Mouse (Mus musculus): ENCODE measurements at regions not wholly inside any gene's neighbourhood (a gene's known extent, or its start where the extent isn't known, plus 50 kb on each side); places are given as distances from the start of the nearest gene placed in this dataset.

- peak overlapping the region; percentile 10 for H3K27ac ChIP-seq (replicated peaks; ENCODE audit: low read depth, low read length)
- H3K4me3 ChIP-seq (ENCODE audit: insufficient read depth, low read depth, low read length) = no peak overlapping the region
- peaks cover 26% of the 10 kb centered on the region for H3K4me1 ChIP-seq (ENCODE audit: control insufficient read depth, insufficient read depth, insufficient read length, low read length)
Measured at GRCm38 (mm10) chr3:37934236-37934635, 209.9 kb upstream of the Gm5148 start.

GRCm38 (mm10) chr3:37928731-37929130 is 204.4 kb upstream of the Gm5148 start:
- H3K27ac ChIP-seq (replicated peaks; ENCODE audit: low read depth, low read length) = no peak overlapping the region
- H3K4me3 ChIP-seq (ENCODE audit: insufficient read depth, low read depth, low read length) = no peak overlapping the region

GRCm38 (mm10) chr3:37919450-37920156 is 195.3 kb upstream of the Gm5148 start:
- H3K4me3 ChIP-seq (ENCODE audit: insufficient read depth, low read depth, low read length) = no peak overlapping the region
- H3K4me1 ChIP-seq (ENCODE audit: control insufficient read depth, insufficient read depth, insufficient read length, low read length) = peaks cover 7% of the 10 kb centered on the region
- H3K27ac ChIP-seq (replicated peaks; ENCODE audit: low read depth, low read length) = no peak overlapping the region

More at GRCm38 (mm10) chr3:37928731-37929130, 204.4 kb upstream of the Gm5148 start:
- H3K4me1 ChIP-seq (ENCODE audit: control insufficient read depth, insufficient read depth, insufficient read length, low read length) = peaks cover 2% of the 10 kb centered on the region; the same call in 1 of the 2 replicates

GRCm38 (mm10) chr3:37916786-37917479 is 192.6 kb upstream of the Gm5148 start:
- H3K4me3 ChIP-seq (ENCODE audit: insufficient read depth, low read depth, low read length) = no peak overlapping the region
- peak overlapping the region; percentile 74 for H3K27ac ChIP-seq (replicated peaks; ENCODE audit: low read depth, low read length)
- peaks cover 7% of the 10 kb centered on the region for H3K4me1 ChIP-seq (ENCODE audit: control insufficient read depth, insufficient read depth, insufficient read length, low read length)

GRCm38 (mm10) chr3:37916281-37916680 is 192.0 kb upstream of the Gm5148 start:
- Histone ChIP-seq H3K4me1 (ENCODE audit: control insufficient read depth, insufficient read depth, insufficient read length, low read length) (peaks cover 7% of the 10 kb centered on the region), H3K27ac (replicated peaks; ENCODE audit: low read depth, low read length) (peak overlapping the region; percentile 50)

GRCm38 (mm10) chr3:37915673-37916072 is 191.4 kb upstream of the Gm5148 start:
- H3K4me1 ChIP-seq (ENCODE audit: control insufficient read depth, insufficient read depth, insufficient read length, low read length) = peaks cover 7% of the 10 kb centered on the region
- no peak overlapping the region for H3K4me3 ChIP-seq (ENCODE audit: insufficient read depth, low read depth, low read length)
- H3K27ac ChIP-seq (replicated peaks; ENCODE audit: low read depth, low read length) = peak overlapping the region; percentile 50; the same call in 1 of the 2 replicates

More at GRCm38 (mm10) chr3:37916281-37916680, 192.0 kb upstream of the Gm5148 start:
- no peak overlapping the region for H3K4me3 ChIP-seq (ENCODE audit: insufficient read depth, low read depth, low read length)

GRCm38 (mm10) chr3:37914136-37914535 is 189.8 kb upstream of the Gm5148 start:
- Histone ChIP-seq H3K27ac (replicated peaks; ENCODE audit: low read depth, low read length) (no peak overlapping the region), H3K4me3 (ENCODE audit: insufficient read depth, low read depth, low read length) (no peak overlapping the region), H3K4me1 (ENCODE audit: control insufficient read depth, insufficient read depth, insufficient read length, low read length) (peaks cover 9% of the 10 kb centered on the region)

- H3K4me3 ChIP-seq (ENCODE audit: insufficient read depth, low read depth, low read length) = no peak overlapping the region
- 0 out of 2 replicates have a peak overlapping the region, but pooled peaks have one; percentile 47 for H3K27ac ChIP-seq (replicated peaks; ENCODE audit: low read depth, low read length)
- peaks cover 19% of the 10 kb centered on the region for H3K4me1 ChIP-seq (ENCODE audit: control insufficient read depth, insufficient read depth, insufficient read length, low read length)
Measured at GRCm38 (mm10) chr3:37909821-37910220, 185.5 kb upstream of the Gm5148 start.

GRCm38 (mm10) chr3:37909008-37909407 is 184.7 kb upstream of the Gm5148 start:
- Histone ChIP-seq H3K4me3 (ENCODE audit: insufficient read depth, low read depth, low read length) (no peak overlapping the region), H3K4me1 (ENCODE audit: control insufficient read depth, insufficient read depth, insufficient read length, low read length) (peaks cover 19% of the 10 kb centered on the region), H3K27ac (replicated peaks; ENCODE audit: low read depth, low read length) (no peak overlapping the region)

GRCm38 (mm10) chr3:37908456-37908855 is 184.2 kb upstream of the Gm5148 start:
- peaks cover 19% of the 10 kb centered on the region for H3K4me1 ChIP-seq (ENCODE audit: control insufficient read depth, insufficient read depth, insufficient read length, low read length)
- H3K4me3 ChIP-seq (ENCODE audit: insufficient read depth, low read depth, low read length) = no peak overlapping the region
- no peak overlapping the region for H3K27ac ChIP-seq (replicated peaks; ENCODE audit: low read depth, low read length)

GRCm38 (mm10) chr3:37907432-37908088 is 183.3 kb upstream of the Gm5148 start:
- Histone ChIP-seq H3K27ac (replicated peaks; ENCODE audit: low read depth, low read length) (no peak overlapping the region; the same call in 1 of the 2 replicates), H3K4me3 (ENCODE audit: insufficient read depth, low read depth, low read length) (no peak overlapping the region), H3K4me1 (ENCODE audit: control insufficient read depth, insufficient read depth, insufficient read length, low read length) (peaks cover 22% of the 10 kb centered on the region)

GRCm38 (mm10) chr3:37906806-37907251 is 182.5 kb upstream of the Gm5148 start:
- H3K27ac ChIP-seq (replicated peaks; ENCODE audit: low read depth, low read length) = no peak overlapping the region
- H3K4me1 ChIP-seq (ENCODE audit: control insufficient read depth, insufficient read depth, insufficient read length, low read length) = peaks cover 22% of the 10 kb centered on the region
- no peak overlapping the region for H3K4me3 ChIP-seq (ENCODE audit: insufficient read depth, low read depth, low read length)

GRCm38 (mm10) chr3:37904188-37904587 is 179.9 kb upstream of the Gm5148 start:
- Histone ChIP-seq H3K27ac (replicated peaks; ENCODE audit: low read depth, low read length) (no peak overlapping the region), H3K4me3 (ENCODE audit: insufficient read depth, low read depth, low read length) (no peak overlapping the region), H3K4me1 (ENCODE audit: control insufficient read depth, insufficient read depth, insufficient read length, low read length) (peaks cover 20% of the 10 kb centered on the region)

- Histone ChIP-seq H3K27ac (replicated peaks; ENCODE audit: low read depth, low read length) (no peak overlapping the region), H3K4me3 (ENCODE audit: insufficient read depth, low read depth, low read length) (no peak overlapping the region), H3K4me1 (ENCODE audit: control insufficient read depth, insufficient read depth, insufficient read length, low read length) (peaks cover 19% of the 10 kb centered on the region)
Measured at GRCm38 (mm10) chr3:37903482-37903881, 179.2 kb upstream of the Gm5148 start.

- no peak overlapping the region for H3K27ac ChIP-seq (replicated peaks; ENCODE audit: low read depth, low read length)
- peaks cover 16% of the 10 kb centered on the region for H3K4me1 ChIP-seq (ENCODE audit: control insufficient read depth, insufficient read depth, insufficient read length, low read length)
- no peak overlapping the region for H3K4me3 ChIP-seq (ENCODE audit: insufficient read depth, low read depth, low read length)
Measured at GRCm38 (mm10) chr3:37903021-37903420, 178.7 kb upstream of the Gm5148 start.
